46 mouse cellular contexts compared by ENCODE assay signal in genomic region chr7:102915261-102915660, GRCm38 (mm10). TPM values are rescaled to one million over a fixed set of nuclear protein-coding genes. Genes with fewer than 3 reads are reported as not detected.
"Had no signal": no experiment of that assay in that cellular context is flagged by ENCODE, and none has a peak within 500 bp of the region (broad histone marks: within the 10 kb centered on the region; RNA-seq: fewer than 3 reads in every experiment).

No protein-coding gene starts in this region.

- DNase-seq: left cerebral cortex, postnatal 4 days; liver; liver, embryonic 13.5 days; liver, postnatal 0 days; lung, adult 18-20 months; lung, adult 2 months; lung, embryonic 14.5 days; lung, postnatal 10 days; lung, postnatal 14 days; lung, postnatal 36 days; lung, postnatal 4 days; midbrain, embryonic 14.5 days had no signal

- H3K4me1 ChIP-seq: limb, embryonic 12.5 days; limb, embryonic 13.5 days; limb, embryonic 15.5 days; liver, embryonic 12.5 days; liver, embryonic 13.5 days; liver, embryonic 15.5 days; lung, embryonic 15.5 days; megakaryocyte, embryonic 14.5 days; midbrain, embryonic 10.5 days; midbrain, embryonic 12.5 days; midbrain, embryonic 13.5 days; midbrain, embryonic 15.5 days had no signal

- ATAC-seq: liver, embryonic 12.5 days; liver, postnatal 0 days; lung, postnatal 0 days; midbrain, embryonic 13.5 days; midbrain, embryonic 15.5 days; midbrain, embryonic 16.5 days had no signal

- H3K9ac ChIP-seq: limb, embryonic 12.5 days; limb, embryonic 13.5 days; limb, embryonic 15.5 days; liver, embryonic 12.5 days; liver, embryonic 13.5 days; liver, embryonic 14.5 days; liver, embryonic 15.5 days; liver, postnatal 0 days; lung, embryonic 14.5 days; lung, embryonic 15.5 days; midbrain, embryonic 12.5 days; midbrain, embryonic 13.5 days; midbrain, embryonic 15.5 days had no signal

- H3K4me2 ChIP-seq: limb, embryonic 12.5 days; limb, embryonic 13.5 days; limb, embryonic 15.5 days; liver, embryonic 11.5 days; liver, embryonic 12.5 days; liver, embryonic 13.5 days; liver, embryonic 15.5 days; lung, embryonic 14.5 days; lung, embryonic 15.5 days; midbrain, embryonic 11.5 days; midbrain, embryonic 12.5 days; midbrain, embryonic 13.5 days; midbrain, embryonic 15.5 days had no signal

- H3K27ac ChIP-seq: limb, embryonic 10.5 days; limb, embryonic 12.5 days; limb, embryonic 13.5 days; limb, embryonic 15.5 days; liver, embryonic 12.5 days; liver, embryonic 13.5 days; liver, embryonic 14.5 days; liver, embryonic 15.5 days; lung, embryonic 15.5 days; macrophage; midbrain, embryonic 10.5 days; midbrain, embryonic 12.5 days; midbrain, embryonic 13.5 days; midbrain, embryonic 15.5 days had no signal

- H3K4me3 ChIP-seq: limb, embryonic 10.5 days; limb, embryonic 12.5 days; limb, embryonic 13.5 days; limb, embryonic 15.5 days; liver, embryonic 12.5 days; liver, embryonic 13.5 days; liver, embryonic 15.5 days; lung, embryonic 15.5 days; megakaryocyte, embryonic 14.5 days; midbrain, embryonic 10.5 days; midbrain, embryonic 12.5 days; midbrain, embryonic 13.5 days; midbrain, embryonic 15.5 days; myocyte had no signal

- H3K27me3 ChIP-seq: limb, embryonic 12.5 days; limb, embryonic 13.5 days; limb, embryonic 15.5 days; liver, embryonic 12.5 days; liver, embryonic 13.5 days; liver, embryonic 15.5 days; lung, embryonic 15.5 days; megakaryocyte, embryonic 14.5 days; midbrain, embryonic 12.5 days; midbrain, embryonic 13.5 days; midbrain, embryonic 15.5 days had no signal

- H3K9me3 ChIP-seq: limb, embryonic 10.5 days; limb, embryonic 12.5 days; limb, embryonic 13.5 days; limb, embryonic 15.5 days; liver, embryonic 12.5 days; liver, embryonic 13.5 days; liver, embryonic 15.5 days; lung, embryonic 15.5 days; megakaryocyte, embryonic 14.5 days; midbrain, embryonic 10.5 days; midbrain, embryonic 12.5 days; midbrain, embryonic 13.5 days; midbrain, embryonic 15.5 days had no signal

- H3K36me3 ChIP-seq: limb, embryonic 10.5 days; limb, embryonic 12.5 days; limb, embryonic 13.5 days; limb, embryonic 15.5 days; liver, embryonic 12.5 days; liver, embryonic 13.5 days; liver, embryonic 15.5 days; lung, embryonic 15.5 days; midbrain, embryonic 10.5 days; midbrain, embryonic 12.5 days; midbrain, embryonic 13.5 days; midbrain, embryonic 15.5 days had no signal

RNA-seq across cellular contexts. Expression of gene Olfr571, which starts 2.1 kb away (rescaled TPM):
- total RNA-seq: left cerebral cortex, postnatal 10 days; left cerebral cortex, postnatal 14 days; left cerebral cortex, postnatal 25 days; left cerebral cortex, postnatal 36 days; left cerebral cortex, postnatal 4 days; liver, adult 2 months; megakaryocyte progenitor cell, adult 5-6 weeks; megakaryocyte, adult 5-6 weeks; megakaryocyte-erythroid progenitor cell, adult 5-6 weeks; midbrain, postnatal 0 days; monocyte, adult 5-6 weeks had no signal
- polyA plus RNA-seq: limb, embryonic 10.5 days; limb, embryonic 11.5 days; limb, embryonic 12.5 days; limb, embryonic 13.5 days; limb, embryonic 14.5 days; limb, embryonic 15.5 days; liver, adult 2 months; liver, embryonic 11.5 days; liver, embryonic 12.5 days; liver, embryonic 13.5 days; liver, embryonic 14.5 days; liver, embryonic 15.5 days; liver, embryonic 16.5 days; liver, postnatal 0 days; lung, adult 2 months; lung, embryonic 14.5 days; lung, embryonic 15.5 days; lung, embryonic 16.5 days; lung, postnatal 0 days; macrophage; midbrain, embryonic 10.5 days; midbrain, embryonic 12.5 days; midbrain, embryonic 13.5 days; midbrain, embryonic 14.5 days; midbrain, embryonic 15.5 days; midbrain, embryonic 16.5 days; midbrain, postnatal 0 days; myocyte; neural tube, embryonic 11.5 days had no signal

RNA-seq across cellular contexts. Expression of gene Olfr572, which starts 8.9 kb away (rescaled TPM):
- total RNA-seq: left cerebral cortex, postnatal 10 days; left cerebral cortex, postnatal 14 days; left cerebral cortex, postnatal 25 days; left cerebral cortex, postnatal 36 days; left cerebral cortex, postnatal 4 days; liver, adult 2 months; megakaryocyte progenitor cell, adult 5-6 weeks; megakaryocyte, adult 5-6 weeks; megakaryocyte-erythroid progenitor cell, adult 5-6 weeks; midbrain, postnatal 0 days; monocyte, adult 5-6 weeks had no signal
- polyA plus RNA-seq: limb, embryonic 10.5 days; limb, embryonic 11.5 days; limb, embryonic 12.5 days; limb, embryonic 13.5 days; limb, embryonic 14.5 days; limb, embryonic 15.5 days; liver, adult 2 months; liver, embryonic 11.5 days; liver, embryonic 12.5 days; liver, embryonic 13.5 days; liver, embryonic 14.5 days; liver, embryonic 15.5 days; liver, embryonic 16.5 days; liver, postnatal 0 days; lung, adult 2 months; lung, embryonic 14.5 days; lung, embryonic 15.5 days; lung, embryonic 16.5 days; lung, postnatal 0 days; macrophage; midbrain, embryonic 10.5 days; midbrain, embryonic 11.5 days; midbrain, embryonic 12.5 days; midbrain, embryonic 13.5 days; midbrain, embryonic 14.5 days; midbrain, embryonic 15.5 days; midbrain, embryonic 16.5 days; midbrain, postnatal 0 days; myocyte; neural tube, embryonic 11.5 days had no signal

RNA-seq across cellular contexts. Expression of gene Olfr570, which starts 20.9 kb away (rescaled TPM):
- total RNA-seq: left cerebral cortex, postnatal 10 days; left cerebral cortex, postnatal 14 days; left cerebral cortex, postnatal 25 days; left cerebral cortex, postnatal 36 days; left cerebral cortex, postnatal 4 days; liver, adult 2 months; megakaryocyte progenitor cell, adult 5-6 weeks; megakaryocyte, adult 5-6 weeks; megakaryocyte-erythroid progenitor cell, adult 5-6 weeks; midbrain, postnatal 0 days; monocyte, adult 5-6 weeks had no signal
- polyA plus RNA-seq: limb, embryonic 10.5 days; limb, embryonic 11.5 days; limb, embryonic 12.5 days; limb, embryonic 13.5 days; limb, embryonic 14.5 days; limb, embryonic 15.5 days; liver, adult 2 months; liver, embryonic 11.5 days; liver, embryonic 12.5 days; liver, embryonic 13.5 days; liver, embryonic 14.5 days; liver, embryonic 15.5 days; liver, embryonic 16.5 days; liver, postnatal 0 days; lung, adult 2 months; lung, embryonic 14.5 days; lung, embryonic 15.5 days; lung, embryonic 16.5 days; lung, postnatal 0 days; macrophage; midbrain, embryonic 10.5 days; midbrain, embryonic 11.5 days; midbrain, embryonic 12.5 days; midbrain, embryonic 13.5 days; midbrain, embryonic 14.5 days; midbrain, embryonic 15.5 days; midbrain, embryonic 16.5 days; midbrain, postnatal 0 days; myocyte; neural tube, embryonic 11.5 days had no signal

RNA-seq across cellular contexts. Expression of gene Olfr569, which starts 24.6 kb away (rescaled TPM):
- total RNA-seq: left cerebral cortex, postnatal 10 days; left cerebral cortex, postnatal 14 days; left cerebral cortex, postnatal 25 days; left cerebral cortex, postnatal 36 days; left cerebral cortex, postnatal 4 days; liver, adult 2 months; megakaryocyte progenitor cell, adult 5-6 weeks; megakaryocyte, adult 5-6 weeks; megakaryocyte-erythroid progenitor cell, adult 5-6 weeks; midbrain, postnatal 0 days; monocyte, adult 5-6 weeks had no signal
- polyA plus RNA-seq: limb, embryonic 10.5 days; limb, embryonic 11.5 days; limb, embryonic 12.5 days; limb, embryonic 13.5 days; limb, embryonic 14.5 days; limb, embryonic 15.5 days; liver, adult 2 months; liver, embryonic 11.5 days; liver, embryonic 12.5 days; liver, embryonic 13.5 days; liver, embryonic 14.5 days; liver, embryonic 15.5 days; liver, embryonic 16.5 days; liver, postnatal 0 days; lung, adult 2 months; lung, embryonic 14.5 days; lung, embryonic 15.5 days; lung, embryonic 16.5 days; lung, postnatal 0 days; macrophage; midbrain, embryonic 10.5 days; midbrain, embryonic 11.5 days; midbrain, embryonic 12.5 days; midbrain, embryonic 13.5 days; midbrain, embryonic 14.5 days; midbrain, embryonic 15.5 days; midbrain, embryonic 16.5 days; midbrain, postnatal 0 days; myocyte; neural tube, embryonic 11.5 days had no signal

RNA-seq across cellular contexts. Expression of gene Olfr573-ps1, which starts 27.1 kb away (rescaled TPM):
- total RNA-seq: left cerebral cortex, postnatal 10 days; left cerebral cortex, postnatal 14 days; left cerebral cortex, postnatal 25 days; left cerebral cortex, postnatal 36 days; left cerebral cortex, postnatal 4 days; liver, adult 2 months; megakaryocyte progenitor cell, adult 5-6 weeks; megakaryocyte, adult 5-6 weeks; megakaryocyte-erythroid progenitor cell, adult 5-6 weeks; midbrain, postnatal 0 days; monocyte, adult 5-6 weeks had no signal
- polyA plus RNA-seq: limb, embryonic 10.5 days; limb, embryonic 11.5 days; limb, embryonic 12.5 days; limb, embryonic 13.5 days; limb, embryonic 14.5 days; limb, embryonic 15.5 days; liver, adult 2 months; liver, embryonic 11.5 days; liver, embryonic 12.5 days; liver, embryonic 13.5 days; liver, embryonic 14.5 days; liver, embryonic 15.5 days; liver, embryonic 16.5 days; liver, postnatal 0 days; lung, adult 2 months; lung, embryonic 14.5 days; lung, embryonic 15.5 days; lung, embryonic 16.5 days; lung, postnatal 0 days; macrophage; midbrain, embryonic 10.5 days; midbrain, embryonic 11.5 days; midbrain, embryonic 12.5 days; midbrain, embryonic 13.5 days; midbrain, embryonic 14.5 days; midbrain, embryonic 15.5 days; midbrain, embryonic 16.5 days; midbrain, postnatal 0 days; myocyte; neural tube, embryonic 11.5 days had no signal
